Mouse (Mus musculus): Measurements from ENCODE around the gene Ica1l. TPM values are rescaled to one million over a fixed set of nuclear protein-coding genes. Genes with fewer than 3 reads are reported as not detected.

Ica1l gene
- polyA plus RNA-seq (2012; rRNA removed) = 0.05 and 0.27 TPM in 2 replicates

GRCm38 (mm10) chr1:60042796-60043469 is at the start of gene Ica1l:
Gene Ica1l, minus strand, starts transcription at chr1:60043184.

Other genes with a start within 250 kb of the Ica1l start
- 18.5 and 19.0 TPM in 2 replicates for gene Fam117b, start 130.2 kb downstream of the Ica1l start, polyA plus RNA-seq (2012; rRNA removed)
- 0.62 and 0.82 TPM in 2 replicates for gene Carf, start 55.1 kb upstream of the Ica1l start, polyA plus RNA-seq (2012; rRNA removed)
- 2.5 and 2.9 TPM in 2 replicates for gene Wdr12, start 55.5 kb upstream of the Ica1l start, polyA plus RNA-seq (2012; rRNA removed)
- 1.2 and 2.1 TPM in 2 replicates for gene Nbeal1, start 137.4 kb upstream of the Ica1l start, polyA plus RNA-seq (2012; rRNA removed)

Measured in colon, adult 2 months (tissue).